Mouse (Mus musculus) liver, postnatal 0 days (tissue): ENCODE measurements around the gene Bcl7b. TPM values are rescaled to one million over a fixed set of nuclear protein-coding genes. Genes with fewer than 3 reads are reported as not detected.

Experiments used
- ATAC-seq: fragments of 200-750 bp; cut with Nextera tagmentation; 2 replicates; pipeline ENCODE4 v1.8.0; 2017; ENCODE audit warnings: mild to moderate bottlenecking, moderate library complexity
- DNase-seq: peaks from one replicate; pipeline ENCODE4 v3.0.0-alpha.2; 2016
- H3K27ac ChIP-seq: fragments of 300-500 bp; sonication (generic); 2 replicates; pipeline ENCODE4 v1.5.1; 2014; ENCODE audit warnings: antibody characterized with exemption, moderate library complexity, mild to moderate bottlenecking, low read depth
- H3K27me3 ChIP-seq: fragments of 300-500 bp; sonication (generic); 2 replicates; pipeline ENCODE4 v1.6.1; 2014; ENCODE audit warnings: low read length, control low read depth, mixed read lengths; ENCODE audit not compliant: insufficient read depth
- H3K36me3 ChIP-seq: fragments of 300-500 bp; sonication (generic); replicated peaks from 2 replicates; pipeline ENCODE4 v1.6.1; 2014; ENCODE audit warnings: mild to moderate bottlenecking, control low read depth, low read length, moderate library complexity, mixed read lengths; ENCODE audit not compliant: insufficient read depth
- H3K4me1 ChIP-seq: fragments of 300-500 bp; sonication (generic); 2 replicates; pipeline ENCODE4 v1.6.1; 2014; ENCODE audit warnings: antibody characterized with exemption, mild to moderate bottlenecking, control low read depth; ENCODE audit not compliant: insufficient read depth
- H3K4me2 ChIP-seq: fragments of 300-500 bp; sonication (generic); 2 replicates; pipeline ENCODE4 v1.6.1; 2014; ENCODE audit warnings: low read depth, mild to moderate bottlenecking, low read length, moderate library complexity, mixed read lengths
- H3K4me3 ChIP-seq: fragments of 300-500 bp; sonication (generic); 2 replicates; pipeline ENCODE4 v1.5.1; 2014; ENCODE audit warnings: low read depth, low read length
- H3K9ac ChIP-seq: fragments of 300-500 bp; sonication (generic); replicated peaks from 2 replicates; pipeline ENCODE4 v1.6.1; 2014; ENCODE audit warnings: mild to moderate bottlenecking, moderate library complexity
- H3K9me3 ChIP-seq: fragments of 300-500 bp; sonication (generic); 2 replicates; pipeline ENCODE4 v1.6.1; 2016; ENCODE audit warnings: mild to moderate bottlenecking, control low read depth, low read length, mixed read lengths
- CTCF ChIP-seq: sonication (generic); IDR thresholded peaks from 2 replicates; pipeline ENCODE4 v1.5.1; 2016; ENCODE audit warnings: antibody characterized with exemption, low read depth
- EP300 ChIP-seq: IDR thresholded peaks from 2 replicates; pipeline ENCODE4 v1.6.1; 2016; ENCODE audit warnings: antibody characterized with exemption, low read depth, mild to moderate bottlenecking
- WGBS: fragments of 180-500 bp; shearing (Covaris S2); extraction: QIAGEN DNeasy Blood & Tissue Kit; methylation state at CpG from one replicate; pipeline ENCODE4 v1.1.7; 2014; ENCODE audit not compliant: insufficient replicate concordance; 5-methylcytosine and 5-hydroxymethylcytosine counted together
- microRNA-seq: library from miRNA; unstranded; fragments of <30 nt; microRNA quantifications from one replicate; pipeline ENCODE4, GENCODE M21; 2016
- polyA plus RNA-seq: library from polyadenylated mRNA; unstranded; fragments of >200 nt; fragmentation: Nextera tagmentation; extraction: Ambion mirVana; gene quantifications from 2 replicates; pipeline ENCODE4 v1.2.1, GENCODE M21; 2015

Bcl7b gene
- polyA plus RNA-seq, 1 experiment from 2014 or later, result 32.6 TPM

GRCm38 (mm10) chr5:135230186-135230585 lies 62.1 kb downstream of the Bcl7b start:
- Histone ChIP-seq H3K27me3 (no peaks in the 10 kb centered on the region), H3K4me2 (no peak overlapping the region), H3K4me1 (no peaks in the 10 kb centered on the region), H3K36me3 (peaks cover 85% of the 10 kb centered on the region), H3K4me3 (no peak overlapping the region), H3K9ac (no peak overlapping the region), H3K9me3 (no peaks in the 10 kb centered on the region), H3K27ac (no peak overlapping the region)
- TF ChIP-seq CTCF, result no peak
- TF ChIP-seq EP300, result no peak
- DNase-seq (no peak), ATAC-seq (no peak)
- 87% methylated on average over 4 of the region's 4 CpGs for WGBS

Small RNA genes lying within 50 kb of the gene (microRNA-seq; reads per million reads assigned to microRNA genes)
- gene Gm25315, result not detected

Other genes with a start within 250 kb of the Bcl7b start
- gene Mettl27, start 235.9 kb upstream of the Bcl7b start, polyA plus RNA-seq, result 17.3 and 21.7 TPM in 2 replicates
- 0.13 and 0.32 TPM in 2 replicates for gene Cldn4, start 221.3 kb upstream of the Bcl7b start, polyA plus RNA-seq
- gene Cldn3, start 182.1 kb upstream of the Bcl7b start, polyA plus RNA-seq, result 65.0 and 73.7 TPM in 2 replicates
- 47.9 and 49.2 TPM in 2 replicates for gene Abhd11, start 159.1 kb upstream of the Bcl7b start, polyA plus RNA-seq
- 2.3 and 2.5 TPM in 2 replicates for gene Stx1a, start 144.8 kb upstream of the Bcl7b start, polyA plus RNA-seq
- 28.7 and 33.3 TPM in 2 replicates for gene Dnajc30, start 104.1 kb upstream of the Bcl7b start, polyA plus RNA-seq
- 38.3 TPM in 2 replicates for gene Bud23, start 103.3 kb upstream of the Bcl7b start, polyA plus RNA-seq
- gene Vps37d, start 90.0 kb upstream of the Bcl7b start, polyA plus RNA-seq, result 0.53 and 0.80 TPM in 2 replicates
- gene Mlxipl, start 78.4 kb upstream of the Bcl7b start, polyA plus RNA-seq, result 18.2 and 19.5 TPM in 2 replicates
- gene Tbl2, start 18.6 kb upstream of the Bcl7b start, polyA plus RNA-seq, result 10.4 and 12.3 TPM in 2 replicates
- gene Baz1b, start 19.0 kb downstream of the Bcl7b start, polyA plus RNA-seq, result 10.5 and 11.7 TPM in 2 replicates
- 0.16 and 0.25 TPM in 2 replicates for gene Fzd9, start 82.9 kb downstream of the Bcl7b start, polyA plus RNA-seq
- gene Fkbp6, start 181.8 kb downstream of the Bcl7b start, polyA plus RNA-seq, result not detected in 2 replicates
- gene Trim50, start 185.0 kb downstream of the Bcl7b start, polyA plus RNA-seq, result not detected in 2 replicates
- 9.4 and 10.0 TPM in 2 replicates for gene Nsun5, start 201.7 kb downstream of the Bcl7b start, polyA plus RNA-seq
- gene Pom121, start 226.3 kb downstream of the Bcl7b start, polyA plus RNA-seq, result 3.2 and 3.5 TPM in 2 replicates